Mouse (Mus musculus) stomach, embryonic 16.5 days (tissue): ENCODE measurements around the gene Csrp3. TPM values are rescaled to one million over a fixed set of nuclear protein-coding genes. Genes with fewer than 3 reads are reported as not detected.

Source experiments
- polyA plus RNA-seq: library from polyadenylated mRNA; unstranded; fragments of >200 nt; fragmentation: Nextera tagmentation; extraction: Ambion mirVana; gene quantifications from 2 replicates; pipeline ENCODE4 v1.2.1, GENCODE M21; 2015

Csrp3 gene
- polyA plus RNA-seq, 1 experiment from 2014 or later, result 35.0 TPM

Other genes with a start within 250 kb of the Csrp3 start
- gene Mrgprb3, start 204.2 kb downstream of the Csrp3 start, polyA plus RNA-seq, result not detected in 2 replicates
- gene Zdhhc13, start 59.0 kb downstream of the Csrp3 start, polyA plus RNA-seq, result 43.3 and 48.4 TPM in 2 replicates
- 19.9 and 20.9 TPM in 2 replicates for gene E2f8, start 33.6 kb upstream of the Csrp3 start, polyA plus RNA-seq
- gene Nav2, start 60.7 kb upstream of the Csrp3 start, polyA plus RNA-seq, result 15.2 and 18.2 TPM in 2 replicates